Mouse (Mus musculus) gastrocnemius, postnatal 36 days (tissue): ENCODE measurements around the gene Phb2. TPM values are rescaled to one million over a fixed set of nuclear protein-coding genes. Genes with fewer than 3 reads are reported as not detected.

ENCODE experiments used
- microRNA-seq, 2 experiments: library from miRNA; unstranded; fragments of <30 nt; microRNA quantifications; one replicate each; pipeline ENCODE4 v1.2.0; 2021
- total RNA-seq, 2 experiments: library from RNA; stranded (reverse); gene quantifications; 2 replicates each; pipeline ENCODE4 v1.2.3; 2021

The Phb2 gene
- total RNA-seq, 2 experiments from 2014 or later, result 140 to 161 TPM

Small RNAs within 50 kb of the gene (microRNA-seq; reads per million reads assigned to microRNA genes)
- gene Mir141, result 0 to 2.1 reads per million in 2 experiments
- gene Mir200c, result 9.7 to 20.8 reads per million in 2 experiments

Other genes starting within 250 kb of the Phb2 start
- 1 to 10 TPM in 1 of 2 experiments, under 1 TPM in 1; 0.66 to 1.0 TPM for gene Clstn3, start 247.5 kb upstream of the Phb2 start, total RNA-seq
- gene C1rl, start 219.2 kb upstream of the Phb2 start, total RNA-seq, result under 1 TPM; 0.46 to 0.59 TPM
- gene C1ra, start 199.9 kb upstream of the Phb2 start, total RNA-seq, result 1 to 10 TPM; 7.3 to 8.3 TPM
- 10 to 100 TPM; 17.5 TPM for gene C1s1, start 170.0 kb upstream of the Phb2 start, total RNA-seq
- gene C1rb, start 142.0 kb upstream of the Phb2 start, total RNA-seq, result 1 to 10 TPM in 1 of 2 experiments, under 1 TPM in 1; 0.89 to 1.2 TPM
- under 1 TPM; 0.32 to 0.56 TPM for gene C1s2, start 76.3 kb upstream of the Phb2 start, total RNA-seq
- 10 to 100 TPM; 16.3 to 18.3 TPM for gene Lpcat3, start 49.3 kb upstream of the Phb2 start, total RNA-seq
- 10 to 100 TPM; 51.9 to 53.8 TPM for gene Emg1, start 158 bp upstream of the Phb2 start, total RNA-seq
- gene Ptpn6, start 26.4 kb downstream of the Phb2 start, total RNA-seq, result 1 to 10 TPM in 1 of 2 experiments, under 1 TPM in 1; 0.64 to 2.5 TPM
- gene Grcc10, start 29.0 kb downstream of the Phb2 start, total RNA-seq, result 100 to 1,000 TPM; 150 to 160 TPM
- gene Gm45234, start 43.7 kb downstream of the Phb2 start, total RNA-seq, result under 1 TPM in 1 of 2 experiments, not detected in 1; 0.08 TPM
- gene Atn1, start 44.2 kb downstream of the Phb2 start, total RNA-seq, result 10 to 100 TPM; 38.3 to 40.7 TPM
- 1 to 10 TPM; 1.4 to 1.8 TPM for gene Eno2, start 57.3 kb downstream of the Phb2 start, total RNA-seq
- under 1 TPM in 1 of 2 experiments, not detected in 1; 0.18 TPM for gene Lrrc23, start 67.4 kb downstream of the Phb2 start, total RNA-seq
- 1 to 10 TPM; 2.3 to 2.5 TPM for gene Spsb2, start 96.3 kb downstream of the Phb2 start, total RNA-seq
- 1,000 to 10,000 TPM; 2,608 to 3,105 TPM for gene Tpi1, start 102.0 kb downstream of the Phb2 start, total RNA-seq
- gene Usp5, start 117.1 kb downstream of the Phb2 start, total RNA-seq, result 10 to 100 TPM; 41.7 to 43.2 TPM
- 1 to 10 TPM; 1.5 to 1.8 TPM for gene Cdca3, start 117.2 kb downstream of the Phb2 start, total RNA-seq
- 1 to 10 TPM; 1.2 to 1.6 TPM for gene Gnb3, start 127.9 kb downstream of the Phb2 start, total RNA-seq
- gene P3h3, start 145.4 kb downstream of the Phb2 start, total RNA-seq, result 1 to 10 TPM; 7.5 to 7.9 TPM
- under 1 TPM; 0.12 to 0.23 TPM for gene Gpr162, start 151.6 kb downstream of the Phb2 start, total RNA-seq
- 1 to 10 TPM in 1 of 2 experiments, not detected in 1; 2.8 TPM for gene Cd4, start 175.9 kb downstream of the Phb2 start, total RNA-seq
- under 1 TPM in 1 of 2 experiments, not detected in 1; 0.25 TPM for gene Lag3, start 199.4 kb downstream of the Phb2 start, total RNA-seq
- 100 to 1,000 TPM; 101 to 129 TPM for gene Ptms, start 207.8 kb downstream of the Phb2 start, total RNA-seq
- 100 to 1,000 TPM; 201 to 209 TPM for gene Mlf2, start 219.1 kb downstream of the Phb2 start, total RNA-seq